Mouse (Mus musculus) kidney, embryonic 16.5 days (tissue): Measurements from ENCODE around the gene Sprtn. TPM values are rescaled to one million over a fixed set of nuclear protein-coding genes. Genes with fewer than 3 reads are reported as not detected.

Source experiments
- ATAC-seq: fragments of 200-750 bp; cut with Nextera tagmentation; 2 replicates; pipeline ENCODE4 v1.8.0; 2017; ENCODE audit warnings: moderate TSS enrichment; ENCODE audit not compliant: low FRiP score, low TSS enrichment
- H3K27ac ChIP-seq: fragments of 300-500 bp; sonication (generic); 2 replicates; pipeline ENCODE4 v1.5.1; 2014; ENCODE audit warnings: low read length
- H3K27me3 ChIP-seq: fragments of 300-500 bp; sonication (generic); 2 replicates; pipeline ENCODE4 v1.6.1; 2014; ENCODE audit warnings: low read length, control low read depth, mixed read lengths; ENCODE audit not compliant: insufficient read depth
- H3K36me3 ChIP-seq: fragments of 300-500 bp; sonication (generic); 2 replicates; pipeline ENCODE4 v1.6.1; 2014; ENCODE audit warnings: low read length, control low read depth, mixed read lengths; ENCODE audit not compliant: insufficient read depth
- H3K4me1 ChIP-seq: fragments of 300-500 bp; sonication (generic); 2 replicates; pipeline ENCODE4 v1.6.1; 2014; ENCODE audit warnings: low read length, control low read depth, mixed read lengths; ENCODE audit not compliant: insufficient read depth
- H3K4me2 ChIP-seq: fragments of 300-500 bp; sonication (generic); replicated peaks from 2 replicates; pipeline ENCODE4 v1.6.1; 2014; ENCODE audit warnings: low read depth, low read length
- H3K4me3 ChIP-seq: fragments of 300-500 bp; sonication (generic); 2 replicates; pipeline ENCODE4 v1.5.1; 2014; ENCODE audit warnings: mild to moderate bottlenecking, low read length
- H3K9ac ChIP-seq: fragments of 300-500 bp; sonication (generic); replicated peaks from 2 replicates; pipeline ENCODE4 v1.6.1; 2014; ENCODE audit warnings: low read length
- H3K9me3 ChIP-seq: fragments of 300-500 bp; sonication (generic); 2 replicates; pipeline ENCODE4 v1.6.1; 2016; ENCODE audit warnings: low read length, control low read depth
- WGBS: fragments of 180-500 bp; shearing (Covaris S2); extraction: QIAGEN DNeasy Blood & Tissue Kit; methylation state at CpG from one replicate; pipeline ENCODE4 v1.1.7; 2014; 5-methylcytosine and 5-hydroxymethylcytosine counted together
- polyA plus RNA-seq: library from polyadenylated mRNA; unstranded; fragments of >200 nt; fragmentation: Nextera tagmentation; extraction: Ambion mirVana; gene quantifications from 2 replicates; pipeline ENCODE4 v1.2.1, GENCODE M21; 2015

Gene Sprtn
- polyA plus RNA-seq, 1 experiment from 2014 or later, result 9.8 TPM

GRCm38 (mm10) chr8:124936699-124937098, 39.0 kb downstream of the Sprtn start:
- Histone ChIP-seq H3K4me1 (no peaks in the 10 kb centered on the region), H3K4me2 (no peak overlapping the region), H3K9me3 (no peaks in the 10 kb centered on the region), H3K27me3 (no peaks in the 10 kb centered on the region), H3K36me3 (peaks cover 12% of the 10 kb centered on the region), H3K9ac (no peak overlapping the region), H3K4me3 (no peak overlapping the region), H3K27ac (no peak overlapping the region)
- ATAC-seq, result no peak
- 98% methylated on average over 10 of the region's 10 CpGs for WGBS

GRCm38 (mm10) chr8:124937293-124937692, 39.6 kb downstream of the Sprtn start:
- no peak overlapping the region for H3K27ac ChIP-seq
- no peaks in the 10 kb centered on the region for H3K27me3 ChIP-seq
- H3K4me2 ChIP-seq, result no peak overlapping the region
- H3K4me3 ChIP-seq, result no peak overlapping the region
- peaks cover 13% of the 10 kb centered on the region for H3K36me3 ChIP-seq
- no peaks in the 10 kb centered on the region for H3K4me1 ChIP-seq
- WGBS, result 86% methylated on average over 4 of the region's 4 CpGs
- ATAC-seq, result no peak
- H3K9me3 ChIP-seq, result no peaks in the 10 kb centered on the region
- no peak overlapping the region for H3K9ac ChIP-seq

GRCm38 (mm10) chr8:124943801-124944200, 46.1 kb downstream of the Sprtn start:
- Histone ChIP-seq H3K4me2 (no peak overlapping the region), H3K4me1 (peaks cover 21% of the 10 kb centered on the region), H3K36me3 (peaks cover 8% of the 10 kb centered on the region), H3K9me3 (no peaks in the 10 kb centered on the region), H3K27ac (no peak overlapping the region), H3K9ac (no peak overlapping the region), H3K4me3 (no peak overlapping the region), H3K27me3 (no peaks in the 10 kb centered on the region)
- 83% methylated on average over 6 of the region's 6 CpGs for WGBS
- ATAC-seq, result no peak

DNA sequence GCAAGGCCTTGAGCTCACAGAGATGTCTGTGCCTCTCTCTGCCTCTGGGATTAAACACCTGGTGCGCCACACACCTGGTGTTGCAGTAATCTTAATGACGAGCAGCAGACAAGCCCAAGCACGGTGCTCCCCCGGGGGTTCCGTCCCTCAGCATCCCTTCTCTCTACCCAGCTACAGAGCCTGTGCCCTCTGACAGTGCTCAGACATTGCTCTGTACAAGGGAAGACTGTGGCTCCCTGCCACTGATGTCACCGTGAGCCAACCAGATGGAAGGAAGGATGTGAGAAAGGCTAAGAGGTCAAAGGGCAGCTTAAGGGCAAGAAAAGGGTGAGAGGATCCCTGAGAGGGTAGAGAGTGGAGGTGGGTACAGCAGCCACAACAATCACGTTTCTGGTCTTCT, 46.7 kb downstream of the Sprtn start:
- peaks cover 21% of the 10 kb centered on the region for H3K4me1 ChIP-seq
- no peaks in the 10 kb centered on the region for H3K9me3 ChIP-seq
- ATAC-seq, result no peak
- 70% methylated on average over 7 of the region's 7 CpGs for WGBS
- peaks cover 3% of the 10 kb centered on the region; the same call in 1 of the 2 replicates for H3K36me3 ChIP-seq
- H3K4me2 ChIP-seq, result no peak overlapping the region
- no peaks in the 10 kb centered on the region for H3K27me3 ChIP-seq
- no peak overlapping the region for H3K9ac ChIP-seq
- H3K27ac ChIP-seq, result no peak overlapping the region
- no peak overlapping the region for H3K4me3 ChIP-seq

DNA sequence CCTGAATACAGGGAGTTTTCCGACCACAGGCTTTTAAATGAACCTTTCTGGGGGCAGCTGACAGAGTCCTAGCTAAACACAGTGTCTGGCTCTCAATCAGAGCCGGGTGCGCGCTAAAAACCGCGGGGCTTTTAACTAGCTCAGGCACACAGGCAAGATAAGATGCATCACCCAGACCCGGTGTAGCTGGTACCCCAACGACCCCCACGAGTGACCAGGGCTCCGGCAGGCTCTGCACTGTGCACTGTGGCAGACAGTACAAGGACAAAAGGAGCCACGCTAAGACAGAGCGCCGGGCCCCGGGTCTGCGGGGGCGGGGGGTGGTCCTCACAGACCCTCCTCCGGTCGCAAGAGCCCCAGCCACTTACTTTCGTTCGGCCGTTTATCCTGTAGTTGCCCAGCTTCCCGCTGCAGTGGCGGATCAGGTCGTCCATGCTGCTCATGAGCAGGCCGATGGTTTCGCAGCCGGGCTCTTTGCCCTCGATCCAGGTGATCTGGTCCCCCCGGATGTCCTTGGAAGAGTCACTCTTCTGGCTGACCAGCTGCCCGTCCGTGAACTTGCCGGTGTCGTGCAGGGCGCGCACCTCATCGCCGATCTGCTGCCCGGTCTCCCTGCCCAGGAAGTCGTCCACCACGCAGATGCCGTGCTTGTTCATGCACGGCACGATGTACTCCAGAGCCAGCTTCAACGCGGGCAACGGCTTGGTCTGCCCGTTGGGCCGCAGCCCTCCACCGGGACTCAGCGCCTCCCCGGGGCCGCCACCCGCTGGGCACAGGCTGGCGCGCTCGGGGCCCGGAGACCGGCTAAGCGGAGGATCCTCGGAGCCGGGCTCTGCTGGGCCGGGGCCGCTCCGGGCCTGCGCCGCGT, 50.4 kb downstream of the Sprtn start:
- ATAC-seq, result peak; percentile 37
- Histone ChIP-seq H3K9ac (peak overlapping the region; percentile 96), H3K9me3 (no peaks in the 10 kb centered on the region), H3K36me3 (no peaks in the 10 kb centered on the region), H3K4me1 (peaks cover 30% of the 10 kb centered on the region), H3K27ac (peak overlapping the region; percentile 98), H3K27me3 (no peaks in the 10 kb centered on the region), H3K4me3 (peak overlapping the region; percentile 94), H3K4me2 (peak overlapping the region; percentile 71)
- 0% methylated on average over 62 of the region's 67 CpGs for WGBS

GRCm38 (mm10) chr8:124948733-124949111, 51.0 kb downstream of the Sprtn start:
- H3K9ac ChIP-seq, result peak overlapping the region; percentile 96
- WGBS, result under 1% methylated on average over 18 of the region's 62 CpGs
- H3K9me3 ChIP-seq, result no peaks in the 10 kb centered on the region
- ATAC-seq, result no peak; the same call in 1 of the 2 replicates
- H3K4me2 ChIP-seq, result peak overlapping the region; percentile 71
- peaks cover 30% of the 10 kb centered on the region for H3K4me1 ChIP-seq
- peak overlapping the region; percentile 94 for H3K4me3 ChIP-seq
- H3K27ac ChIP-seq, result peak overlapping the region; percentile 98
- no peaks in the 10 kb centered on the region for H3K36me3 ChIP-seq
- H3K27me3 ChIP-seq, result no peaks in the 10 kb centered on the region

DNA sequence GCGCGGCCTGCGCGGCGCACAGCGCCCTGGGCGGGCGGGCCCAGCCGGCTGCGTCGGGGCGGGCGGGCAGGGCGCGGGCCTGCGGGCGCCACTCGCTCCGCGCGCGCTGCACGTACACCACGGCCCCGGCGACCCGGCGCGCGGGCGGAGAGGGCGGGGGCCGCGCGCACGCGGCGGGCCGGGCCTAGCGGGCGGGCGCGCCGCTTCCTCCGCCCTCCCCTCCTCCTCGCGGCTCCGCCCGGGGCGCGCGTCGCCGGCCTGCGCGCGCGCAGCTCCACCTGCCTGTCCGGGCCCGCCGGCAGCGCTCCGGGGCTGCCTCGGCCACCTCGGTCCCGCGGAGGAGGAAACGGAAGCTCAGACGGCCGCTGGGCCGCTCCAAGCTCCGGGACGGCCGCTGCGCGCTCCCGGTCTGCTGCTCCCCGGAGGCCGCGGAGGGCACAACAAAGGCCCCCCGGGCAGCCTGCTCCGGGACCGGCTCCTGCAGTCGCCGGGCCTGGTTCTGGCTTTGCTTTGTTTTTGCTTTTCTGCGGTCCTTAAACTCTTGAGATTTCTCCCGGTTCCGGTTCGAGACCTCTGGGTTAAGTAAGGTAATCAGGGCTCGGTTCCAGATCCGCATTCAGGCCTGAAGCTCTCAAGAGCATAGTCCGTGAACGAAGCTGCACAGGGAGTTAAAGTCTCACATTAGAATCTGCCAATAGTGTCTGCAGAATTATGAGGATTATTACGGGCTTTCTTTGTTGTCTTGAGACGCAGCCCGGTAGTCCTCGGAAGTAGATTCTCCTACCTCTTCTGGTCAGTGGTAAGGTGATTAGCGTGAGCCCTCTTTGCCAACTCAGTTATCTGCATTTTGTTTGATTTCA, 51.8 kb downstream of the Sprtn start, which contains the start of gene Egln1:
Egln1 (minus strand) TSS at position 116 of the 860 bp plus-strand sequence.
- peak; percentile 87 for ATAC-seq
- WGBS, result 1% methylated on average over 41 of the region's 98 CpGs
- H3K27ac ChIP-seq, result peak within 1 kb of the TSS; percentile 98

DNA sequence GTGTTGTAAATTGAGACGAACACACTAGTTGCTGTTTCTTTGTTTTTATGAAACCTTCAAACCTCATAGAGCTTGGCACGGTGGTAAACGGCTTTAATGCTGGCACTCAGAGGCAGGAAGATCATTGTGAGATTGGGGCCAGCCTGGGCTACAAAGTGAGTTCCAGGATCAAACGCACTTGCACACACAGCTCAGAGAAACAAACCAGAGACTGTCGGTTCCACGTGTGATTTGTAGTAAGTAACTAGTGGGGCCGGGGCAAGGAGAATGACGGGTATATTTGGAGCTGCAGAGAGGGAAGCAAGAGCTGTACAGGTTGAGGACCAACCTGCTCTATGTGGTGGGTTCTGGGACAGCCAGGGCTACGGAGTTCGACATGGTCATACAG, 52.4 kb downstream of the Sprtn start:
- no peak for ATAC-seq
- peak overlapping the region; percentile 96 for H3K9ac ChIP-seq
- peak overlapping the region; percentile 71 for H3K4me2 ChIP-seq
- WGBS, result 23% methylated on average over 10 of the region's 10 CpGs
- no peaks in the 10 kb centered on the region for H3K36me3 ChIP-seq
- H3K4me3 ChIP-seq, result peak overlapping the region; percentile 94
- peaks cover 30% of the 10 kb centered on the region for H3K4me1 ChIP-seq
- H3K27me3 ChIP-seq, result no peaks in the 10 kb centered on the region
- no peaks in the 10 kb centered on the region for H3K9me3 ChIP-seq
- peak overlapping the region; percentile 98 for H3K27ac ChIP-seq

More for the DNA sequence above, 51.8 kb downstream of the Sprtn start, which contains the start of gene Egln1:
- peaks cover 30% of the 10 kb centered on the region for H3K4me1 ChIP-seq
- peak within 1 kb of the TSS; percentile 71 for H3K4me2 ChIP-seq
- no peaks in the 10 kb centered on the region for H3K27me3 ChIP-seq
- H3K4me3 ChIP-seq, result peak within 1 kb of the TSS; percentile 94
- H3K9me3 ChIP-seq, result no peaks in the 10 kb centered on the region
- H3K36me3 ChIP-seq, result no peaks in the 10 kb centered on the region
- peak within 1 kb of the TSS; percentile 96 for H3K9ac ChIP-seq

- Histone ChIP-seq H3K4me2 (peak overlapping the region; percentile 71; the same call in 1 of the 2 replicates), H3K27me3 (no peaks in the 10 kb centered on the region), H3K9me3 (no peaks in the 10 kb centered on the region), H3K4me1 (peaks cover 24% of the 10 kb centered on the region), H3K9ac (no peak overlapping the region), H3K36me3 (no peaks in the 10 kb centered on the region), H3K27ac (no peak overlapping the region), H3K4me3 (no peak overlapping the region)
- WGBS, result 42% methylated on average over 2 of the region's 2 CpGs
- ATAC-seq, result no peak
These were observed 53.2 kb downstream of the Sprtn start for GRCm38 (mm10) chr8:124950865-124951264.
